Mouse (Mus musculus): ENCODE results near the gene Mrc2. TPM values are rescaled to one million over a fixed set of nuclear protein-coding genes. Genes with fewer than 3 reads are reported as not detected.

Mrc2 gene
- total RNA-seq, 2 experiments from 2014 or later: 5.1 to 7.6 TPM

GRCm38 (mm10) chr11:105310197-105310596 is 17.8 kb downstream of the Mrc2 start:
- DNase-seq (ENCODE audit: low spot score in 2 of 2): no peak

GRCm38 (mm10) chr11:105311291-105311975 is 19.0 kb downstream of the Mrc2 start:
- DNase-seq (ENCODE audit: low spot score in 2 of 2): peak in 1 of 2 experiments; percentile 32

DNA sequence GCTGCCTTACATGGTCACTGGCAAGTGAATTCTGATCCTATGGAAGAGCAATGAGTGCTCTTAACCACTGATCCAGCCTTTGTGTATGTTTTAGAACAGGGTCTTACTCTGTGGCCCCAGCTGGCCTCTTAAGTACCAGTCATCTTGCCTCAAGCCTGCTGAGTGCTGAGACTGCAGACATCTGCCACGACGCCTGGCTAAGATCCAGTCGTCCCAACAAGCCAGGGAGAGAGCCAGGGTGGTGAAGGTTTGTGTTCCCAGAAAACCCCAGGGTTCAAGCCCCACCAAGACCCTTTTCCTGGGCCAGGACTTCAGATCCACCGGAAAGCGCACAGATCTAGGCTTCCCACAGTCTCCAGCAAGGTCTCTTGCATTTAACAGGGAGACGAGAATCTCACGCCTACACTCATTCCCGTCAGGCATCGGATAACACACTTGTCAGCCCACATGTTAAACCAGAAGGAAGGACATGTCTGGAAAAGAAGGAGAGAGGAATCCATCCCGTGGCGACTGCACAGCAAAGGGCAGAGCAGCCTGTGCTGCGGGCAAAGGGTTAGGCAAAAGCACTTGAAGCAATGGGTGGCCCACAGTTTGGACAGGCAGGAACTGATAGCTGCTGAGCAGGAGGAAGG is 20.0 kb downstream of the Mrc2 start:
- DNase-seq (ENCODE audit: low spot score in 2 of 2): no peak

- DNase-seq (ENCODE audit: low spot score in 2 of 2): peak in 1 of 2 experiments; percentile 32
These were observed 20.7 kb downstream of the Mrc2 start for GRCm38 (mm10) chr11:105312972-105313632.

DNA sequence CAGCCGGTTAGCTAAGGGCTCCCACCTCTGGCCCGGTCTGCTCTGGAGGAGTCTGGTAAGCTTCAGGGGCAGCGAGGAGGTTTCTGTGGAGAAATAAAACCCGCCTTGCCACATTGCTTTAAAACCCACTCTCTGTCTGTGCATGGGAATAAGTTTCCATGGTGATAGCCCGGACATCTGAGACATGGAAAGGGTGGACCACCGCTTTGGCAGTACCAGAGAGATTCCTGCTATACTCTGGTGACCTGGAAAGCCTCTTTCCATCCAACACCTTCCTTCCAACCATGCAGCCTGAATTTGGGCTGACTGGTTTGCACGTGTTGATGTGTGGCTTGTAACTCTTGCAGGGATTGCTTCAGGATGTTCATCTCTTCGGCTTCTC is 21.2 kb downstream of the Mrc2 start:
- no peak for DNase-seq (ENCODE audit: low spot score in 2 of 2)

GRCm38 (mm10) chr11:105315296-105315695 is 22.9 kb downstream of the Mrc2 start:
- no peak for DNase-seq (ENCODE audit: low spot score in 2 of 2)

DNA sequence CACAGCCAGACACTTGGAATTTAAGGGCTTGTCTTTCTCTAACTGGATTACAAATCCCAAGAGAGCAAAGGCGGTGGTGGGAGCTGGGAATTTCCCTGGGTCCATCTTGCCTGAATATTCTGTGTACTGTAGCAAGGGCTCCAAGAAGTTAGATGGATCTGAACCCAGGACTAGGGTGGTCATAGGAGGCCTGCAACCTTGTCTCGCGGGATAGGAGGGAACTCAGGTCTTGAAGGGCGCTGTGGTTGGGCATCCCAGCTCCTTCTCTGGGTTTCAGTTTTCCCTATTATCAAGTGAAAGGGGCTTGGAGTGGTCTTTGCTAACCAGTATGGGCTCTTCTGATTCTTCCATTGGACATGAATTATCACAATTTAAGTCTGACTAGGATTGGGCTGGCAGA is 23.7 kb downstream of the Mrc2 start:
- no peak for DNase-seq (ENCODE audit: low spot score in 2 of 2)

DNA sequence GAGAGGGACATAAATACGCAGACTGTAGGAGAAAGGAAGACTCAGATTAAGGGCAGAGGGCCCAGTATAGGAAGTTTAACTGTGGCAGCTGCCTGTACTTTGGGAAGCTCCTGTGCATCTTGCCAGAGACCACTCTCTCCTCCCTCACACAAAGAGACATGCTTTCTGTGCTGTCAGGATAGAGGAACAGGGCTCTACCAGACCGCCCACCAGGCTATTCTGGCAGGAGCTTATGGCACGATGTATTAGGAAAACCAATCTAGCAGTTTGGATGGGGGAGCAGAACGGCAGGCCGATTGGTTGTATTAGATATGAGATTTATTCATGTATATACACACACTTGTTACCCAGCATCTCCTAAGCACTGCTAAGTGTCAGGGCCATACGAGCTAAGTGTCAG is 25.3 kb downstream of the Mrc2 start:
- DNase-seq (ENCODE audit: low spot score in 2 of 2): peak in 1 of 2 experiments; percentile 47

DNA sequence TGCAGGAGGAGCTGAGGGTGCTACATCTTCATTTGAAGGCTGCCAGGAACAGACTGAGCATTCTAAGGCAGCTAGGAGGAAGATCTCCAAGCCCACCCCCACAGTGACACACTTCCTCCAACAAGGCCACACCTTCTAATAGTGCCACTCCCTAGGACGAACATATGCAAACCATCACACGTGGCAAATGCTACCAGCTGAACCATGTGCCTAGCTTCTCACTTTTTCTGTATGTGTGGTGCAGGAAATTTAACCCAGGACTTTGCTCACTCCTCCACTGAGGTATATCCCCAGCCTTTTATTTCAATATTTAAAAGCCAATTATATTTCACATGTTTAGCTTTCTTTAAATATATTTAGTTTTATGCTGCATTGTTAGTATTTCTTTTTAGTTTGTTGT is 28.6 kb downstream of the Mrc2 start:
- DNase-seq (ENCODE audit: low spot score in 2 of 2): no peak

DNA sequence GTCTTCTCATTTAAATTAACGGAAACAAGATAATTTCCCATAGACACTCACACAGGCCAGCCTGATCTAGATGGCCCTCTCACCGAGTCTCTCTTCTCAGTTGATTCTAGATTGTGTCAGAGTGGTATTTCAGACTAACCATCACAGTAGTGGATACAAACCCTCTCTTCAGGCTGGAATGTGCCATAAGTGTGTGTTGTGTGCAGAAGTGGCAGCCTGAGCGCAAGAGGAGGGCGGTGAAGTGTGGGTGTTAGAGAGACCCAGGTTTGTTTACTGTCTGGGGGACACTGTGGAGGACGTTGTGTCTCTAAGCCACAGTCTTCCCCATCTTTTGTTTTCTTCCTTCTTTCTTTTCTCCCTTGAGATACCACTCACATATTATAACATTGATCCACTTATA is 31.1 kb downstream of the Mrc2 start:
- no peak for DNase-seq (ENCODE audit: low spot score in 2 of 2)

DNA sequence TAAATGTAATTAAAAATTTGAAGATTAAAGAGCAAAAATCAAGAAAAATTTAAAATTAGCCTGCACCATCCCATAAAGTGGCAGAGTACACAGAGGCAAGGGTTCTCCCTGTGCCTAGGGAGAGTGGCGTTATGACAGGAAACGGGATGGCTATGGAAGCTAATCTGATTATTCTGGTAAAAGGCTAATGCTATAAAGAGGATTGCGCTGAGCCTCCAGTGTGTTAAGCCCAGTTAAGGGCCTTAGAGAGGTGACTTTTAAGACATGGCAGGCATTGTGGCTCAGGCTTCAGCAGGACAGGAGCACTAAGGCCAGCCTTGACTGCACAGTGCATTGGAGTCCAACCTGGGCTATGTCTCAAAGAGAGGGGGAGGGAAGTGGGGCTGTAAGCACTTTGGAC is 34.7 kb downstream of the Mrc2 start:
- DNase-seq (ENCODE audit: low spot score in 2 of 2): no peak

- DNase-seq (ENCODE audit: low spot score in 2 of 2): no peak
These were observed 37.5 kb downstream of the Mrc2 start for GRCm38 (mm10) chr11:105329962-105330361.

DNA sequence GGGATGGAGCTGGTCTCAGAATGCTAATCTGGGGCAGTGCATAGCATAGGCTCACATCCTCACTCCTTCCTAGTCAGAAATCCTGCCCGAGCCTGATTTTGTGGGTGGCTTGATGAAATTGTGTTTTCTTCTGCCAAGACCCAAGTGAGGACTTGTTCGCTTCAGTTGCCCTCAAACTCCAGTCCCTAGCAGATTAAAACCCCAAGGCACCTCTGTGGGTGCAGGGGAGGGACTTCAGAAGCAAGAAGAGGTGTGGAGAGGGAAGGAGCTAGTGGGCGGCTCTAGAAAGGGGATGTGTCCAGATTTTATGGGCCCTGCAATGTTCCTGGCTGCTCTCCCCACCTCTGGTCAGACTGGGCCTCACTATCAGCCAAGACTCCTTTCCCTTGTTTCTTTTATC is 38.7 kb downstream of the Mrc2 start:
- DNase-seq (ENCODE audit: low spot score in 2 of 2): no peak

DNA sequence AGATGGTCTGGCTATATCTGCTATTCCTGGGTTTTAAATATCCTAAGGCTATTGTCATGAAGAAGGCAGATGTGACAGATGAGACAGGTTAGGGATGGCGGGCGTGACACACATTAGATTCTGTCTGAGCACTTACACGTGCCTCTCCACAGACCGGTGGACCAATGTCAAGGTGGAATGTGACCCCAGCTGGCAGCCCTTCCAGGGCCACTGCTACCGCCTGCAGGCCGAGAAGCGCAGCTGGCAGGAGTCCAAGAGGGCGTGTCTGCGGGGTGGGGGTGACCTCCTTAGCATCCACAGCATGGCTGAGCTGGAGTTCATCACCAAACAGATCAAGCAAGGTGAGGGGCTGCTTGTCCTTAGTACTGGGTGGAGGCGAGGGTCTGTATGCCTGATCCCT is 39.3 kb downstream of the Mrc2 start:
- DNase-seq (ENCODE audit: low spot score in 2 of 2): no peak

GRCm38 (mm10) chr11:105332468-105332867 is 40.0 kb downstream of the Mrc2 start:
- peak; percentile 42 to 60 for DNase-seq (ENCODE audit: low spot score in 2 of 2)

DNA sequence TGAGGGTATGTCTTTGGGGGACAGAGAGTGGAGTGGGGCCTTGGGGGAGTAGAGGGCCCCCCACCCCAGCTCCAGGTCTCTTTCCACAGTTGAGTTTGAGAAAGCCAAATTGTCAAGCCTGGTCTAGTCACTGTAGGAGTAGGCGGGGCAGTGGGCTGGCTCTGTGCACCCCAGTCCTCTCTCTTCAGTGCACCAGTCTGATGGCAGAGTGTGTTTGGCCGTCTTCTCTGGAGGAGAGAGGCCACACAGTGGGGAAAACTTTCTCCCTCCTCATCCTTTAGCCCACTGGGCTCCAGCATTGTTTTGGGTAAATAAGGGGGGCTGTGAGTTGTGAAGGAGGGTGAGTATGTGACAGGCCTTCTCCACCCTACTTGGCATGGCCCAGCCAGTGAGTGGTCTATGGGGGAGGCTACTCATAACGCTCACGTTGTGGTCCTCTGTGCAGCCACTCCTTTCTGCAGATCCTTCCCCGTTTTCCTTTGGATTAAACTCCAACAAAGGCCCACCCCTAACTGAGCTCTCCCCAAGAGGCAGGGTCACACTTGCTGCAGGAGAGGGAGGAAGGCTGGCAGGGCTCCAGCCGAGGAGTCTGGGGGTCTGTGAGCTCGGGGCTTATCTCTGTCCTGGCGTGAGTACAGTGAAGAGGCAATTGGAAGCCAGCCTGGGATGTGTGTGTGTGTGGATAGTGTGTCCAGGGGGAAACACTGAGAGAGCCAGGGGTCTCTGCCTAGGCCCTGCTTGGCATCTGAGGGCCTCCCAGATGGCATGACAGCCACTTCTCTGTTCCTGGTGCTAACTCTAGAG is 41.6 kb downstream of the Mrc2 start:
- no peak for DNase-seq (ENCODE audit: low spot score in 2 of 2)

DNA sequence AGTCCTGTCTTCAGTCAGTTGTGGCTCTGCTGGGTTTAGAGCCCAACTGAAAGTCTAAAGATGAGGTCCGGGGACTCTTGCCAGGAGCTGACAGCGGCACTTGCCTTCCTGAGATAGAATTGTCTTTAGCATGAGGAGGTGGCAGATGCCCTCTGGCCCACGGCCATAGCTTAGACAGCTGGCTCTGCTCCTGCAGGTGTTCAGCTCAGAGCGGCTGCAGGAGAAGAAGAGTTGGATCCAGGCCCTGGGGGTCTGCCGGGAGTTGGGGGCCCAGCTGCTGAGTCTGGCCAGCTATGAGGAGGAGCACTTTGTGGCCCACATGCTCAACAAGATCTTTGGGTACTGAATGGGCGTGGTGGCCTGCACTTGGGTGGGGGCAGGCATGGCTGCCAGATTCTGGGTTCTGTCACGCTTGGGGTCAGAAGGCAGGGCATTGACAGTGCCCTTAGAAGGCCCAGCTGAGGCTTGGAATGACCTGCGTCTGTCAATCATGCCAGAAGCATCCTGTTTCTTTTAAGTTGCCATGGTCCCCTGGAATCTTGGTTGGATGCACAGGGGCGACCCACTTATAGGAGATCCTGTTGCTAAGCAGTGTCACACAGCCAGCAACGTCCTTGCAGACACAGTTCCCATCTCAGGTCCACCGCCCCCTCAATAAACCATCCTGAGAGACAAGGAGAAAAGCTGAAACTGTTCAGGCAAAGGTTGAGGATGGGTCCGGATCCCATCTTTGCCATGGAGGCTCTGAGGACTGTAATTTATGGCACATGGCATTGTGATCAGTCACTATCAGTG is 46.4 kb downstream of the Mrc2 start:
- DNase-seq (ENCODE audit: low spot score in 2 of 2): no peak

DNA sequence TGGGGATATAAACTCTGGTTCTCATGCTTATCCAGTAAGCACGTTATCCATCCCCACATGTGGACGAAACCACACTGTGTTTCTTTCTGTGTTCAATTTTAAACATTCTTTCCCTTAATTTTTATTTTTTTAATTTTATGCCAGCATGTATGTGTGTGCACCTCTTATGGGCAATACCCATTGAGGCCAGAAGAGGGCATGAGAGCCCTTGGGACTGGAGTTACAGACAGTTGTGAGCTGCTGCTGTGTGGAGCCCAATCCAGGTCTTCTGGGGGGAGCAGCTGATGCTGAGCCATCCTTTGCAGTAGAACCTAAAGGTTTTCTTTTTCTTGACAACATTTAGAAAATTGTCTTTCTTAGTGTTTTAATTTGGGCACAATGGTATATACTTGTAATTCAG is 52.8 kb downstream of the Mrc2 start:
- DNase-seq (ENCODE audit: low spot score in 2 of 2): no peak

GRCm38 (mm10) chr11:105347162-105348161 is 55.0 kb downstream of the Mrc2 start:
- DNase-seq (ENCODE audit: low spot score in 2 of 2): peak; percentile 86 to 90
